Mouse (Mus musculus) cerebellum, adult 2 months (tissue): Measurements from ENCODE around the gene Gga3. TPM values are rescaled to one million over a fixed set of nuclear protein-coding genes. Genes with fewer than 3 reads are reported as not detected.

Source experiments
- DNase-seq, 2 experiments: peaks; one replicate each; pipeline ENCODE4 v3.0.0; 2021
- H3K27ac ChIP-seq: fragments of 200-500 bp; 2 replicates; pipeline ENCODE4 v1.5.1; 2012; ENCODE audit warnings: low read length, control low read depth, inconsistent platforms; ENCODE audit not compliant: insufficient read depth
- H3K27me3 ChIP-seq: fragments of 200-500 bp; 2 replicates; pipeline ENCODE4 v1.6.1; 2012; ENCODE audit warnings: inconsistent platforms, mild to moderate bottlenecking, low read length, moderate library complexity; ENCODE audit not compliant: control insufficient read depth, insufficient read depth
- H3K4me1 ChIP-seq: fragments of 200-500 bp; 2 replicates; pipeline ENCODE4 v1.6.1; 2011; ENCODE audit warnings: low read length; ENCODE audit not compliant: control insufficient read depth, insufficient read depth
- H3K4me3 ChIP-seq: fragments of 200-500 bp; replicated peaks from 2 replicates; pipeline ENCODE3; 2011; ENCODE audit warnings: mild to moderate bottlenecking, low read depth, low read length, control low read depth; ENCODE audit not compliant: insufficient read depth
- CTCF ChIP-seq: fragments of 200-500 bp; IDR thresholded peaks from 2 replicates; pipeline ENCODE4 v1.5.1; 2011; ENCODE audit warnings: low read depth, mild to moderate bottlenecking, control low read depth, low read length, moderate library complexity, borderline replicate concordance; ENCODE audit not compliant: insufficient read depth
- POLR2A ChIP-seq: fragments of 200-500 bp; IDR thresholded peaks from 2 replicates; pipeline ENCODE4 v1.6.1; 2011; ENCODE audit warnings: low read length, control low read depth, borderline replicate concordance; ENCODE audit not compliant: insufficient read depth
- WGBS: fragments of 180-500 bp; shearing (Covaris S2); methylation state at CpG from one replicate; pipeline ENCODE4 v1.1.7; 2018; 5-methylcytosine and 5-hydroxymethylcytosine counted together
- polyA plus RNA-seq: library from polyadenylated mRNA; depleted of rRNA; stranded (reverse); fragments of >200 nt; gene quantifications from 2 replicates; pipeline ENCODE4 v1.2.3, GENCODE M21; 2012

The Gga3 gene
- polyA plus RNA-seq, 1 experiment: 64.2 TPM

DNA sequence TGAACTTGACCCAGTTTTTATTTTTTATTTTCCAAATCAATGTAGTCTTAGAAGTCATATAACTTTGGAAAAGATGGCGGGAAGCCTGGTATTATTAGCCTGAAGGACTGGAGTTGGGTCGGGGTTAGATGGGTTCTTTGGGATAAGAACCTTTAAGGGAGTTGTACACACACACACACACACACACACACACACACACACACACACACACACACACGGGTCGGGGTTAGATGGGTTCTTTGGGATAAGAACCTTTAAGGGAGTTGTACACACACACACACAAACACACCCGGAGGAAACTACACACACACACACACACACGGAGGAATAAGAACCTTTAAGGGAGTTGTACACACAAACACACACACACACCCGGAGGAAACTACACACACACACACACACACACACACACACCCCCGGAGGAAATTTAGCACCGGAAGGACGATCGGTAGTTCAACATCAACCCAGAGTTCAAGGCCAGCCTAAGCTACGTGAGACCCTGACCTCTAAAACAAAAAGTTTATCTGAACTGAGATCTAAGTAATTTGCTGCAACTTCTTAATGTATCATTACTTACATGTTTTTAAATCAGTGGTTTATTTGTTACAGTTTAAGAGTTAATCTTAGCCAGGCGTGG is 24.7 kb upstream of the Gga3 start:
- 48% methylated on average over 13 of the region's 13 CpGs for WGBS
- Histone ChIP-seq H3K4me1 (no peaks in the 10 kb centered on the region; the same call in 1 of the 2 replicates), H3K27me3 (no peaks in the 10 kb centered on the region), H3K4me3 (peak overlapping the region; percentile 25), H3K27ac (no peak overlapping the region)
- DNase-seq: no peak
- no peak for TF ChIP-seq CTCF
- no peak for TF ChIP-seq POLR2A

DNA sequence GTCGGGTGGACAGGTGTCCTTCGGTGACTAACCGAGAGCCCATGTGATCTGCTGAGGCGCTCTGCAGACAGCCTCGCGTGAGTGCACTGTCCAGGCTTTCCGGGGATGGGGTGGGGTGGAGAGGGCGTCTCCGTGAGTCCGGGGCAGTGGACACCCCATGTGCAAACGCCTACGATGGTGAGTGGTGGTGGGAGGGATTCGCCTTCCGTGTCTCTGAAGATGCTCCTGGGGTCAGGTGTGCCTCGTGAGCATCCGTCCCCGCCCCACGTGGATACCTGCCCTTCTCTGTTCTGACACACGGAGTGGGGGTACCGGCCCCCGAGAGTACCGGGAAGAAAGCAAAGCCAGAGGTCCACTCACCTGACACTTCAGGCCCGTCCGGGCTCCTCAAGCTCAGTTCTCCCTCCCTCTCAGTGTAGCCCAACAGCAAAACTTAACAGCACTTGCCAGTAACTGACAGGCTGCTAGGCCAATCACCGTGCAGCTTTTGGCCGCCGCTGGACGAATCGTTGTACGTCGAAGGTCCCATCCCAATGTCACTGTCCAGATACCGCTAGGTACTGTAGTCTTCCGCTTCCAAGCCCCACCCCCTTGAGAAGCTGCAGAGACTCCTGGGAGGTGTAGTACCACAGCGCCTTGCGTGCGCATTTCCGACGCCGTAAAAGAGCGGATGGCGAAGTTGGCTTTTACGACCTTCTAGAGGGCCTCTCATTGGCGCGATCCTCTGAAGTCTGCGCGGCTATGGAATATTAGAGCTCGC is 24.0 kb upstream of the Gga3 start, which contains the start of gene Slc25a19:
Gene Slc25a19, minus strand, starts transcription at position 591 of the 760 bp plus-strand sequence.
- H3K27ac ChIP-seq: peak within 1 kb of the TSS; percentile 9; the same call in 1 of the 2 replicates
- 1% methylated on average over 47 of the region's 47 CpGs for WGBS
- no peaks in the 10 kb centered on the region for H3K27me3 ChIP-seq
- peak within 1 kb of the TSS; percentile 80 for H3K4me3 ChIP-seq
- no peaks in the 10 kb centered on the region; the same call in 1 of the 2 replicates for H3K4me1 ChIP-seq
- TF ChIP-seq POLR2A (peak; percentile 82), CTCF (no peak)
- DNase-seq: peak; percentile 99 to 100

DNA sequence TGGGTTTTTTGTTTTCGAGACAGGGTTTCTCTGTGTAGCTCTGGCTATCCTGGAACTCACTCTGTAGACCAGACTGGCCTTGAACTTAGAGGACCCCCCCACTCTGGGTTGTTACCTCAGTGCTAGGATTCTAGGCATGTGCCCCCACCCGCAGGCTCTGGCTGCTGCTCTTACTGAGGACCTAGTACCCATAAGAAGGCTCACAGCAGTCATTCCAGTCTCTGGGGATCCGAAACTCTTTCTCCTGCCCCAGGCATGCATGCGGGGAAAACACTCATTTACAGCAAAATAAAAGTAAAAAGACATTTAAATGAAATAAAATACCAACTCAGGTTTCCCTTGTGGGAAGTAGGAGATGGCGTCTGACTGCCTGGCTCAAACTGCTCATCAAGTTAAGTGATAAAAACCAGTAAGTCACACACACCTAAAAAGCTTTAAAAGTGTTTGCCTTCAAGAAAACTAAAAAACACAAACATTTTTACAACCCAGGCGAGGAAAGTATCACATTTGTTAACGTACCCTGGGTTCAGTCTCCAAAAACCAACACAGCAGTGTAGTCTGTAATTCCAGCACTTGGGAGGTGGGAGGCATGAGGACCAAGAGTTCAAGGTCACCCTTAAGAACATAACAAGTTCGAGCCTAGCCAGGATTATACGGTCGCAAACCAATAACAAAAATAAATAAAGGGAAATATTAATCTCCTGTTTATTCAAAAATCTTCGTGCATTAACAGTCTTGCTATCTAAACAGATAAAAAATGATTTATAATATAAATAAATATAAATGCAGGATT is 23.2 kb upstream of the Gga3 start:
- WGBS: 52% methylated on average over 11 of the region's 11 CpGs
- TF ChIP-seq CTCF: no peak
- TF ChIP-seq POLR2A: no peak
- peak overlapping the region; percentile 80 for H3K4me3 ChIP-seq
- no peak for DNase-seq
- H3K27me3 ChIP-seq: no peaks in the 10 kb centered on the region
- no peaks in the 10 kb centered on the region; the same call in 1 of the 2 replicates for H3K4me1 ChIP-seq
- no peak overlapping the region for H3K27ac ChIP-seq

- no peak for TF ChIP-seq CTCF
- TF ChIP-seq POLR2A: no peak
- H3K4me1 ChIP-seq: no peaks in the 10 kb centered on the region; the same call in 1 of the 2 replicates
- no peak overlapping the region for H3K4me3 ChIP-seq
- H3K27me3 ChIP-seq: no peaks in the 10 kb centered on the region
- no peak for DNase-seq
- no peak overlapping the region for H3K27ac ChIP-seq
- WGBS: 59% methylated on average over 9 of the region's 9 CpGs
Measured at GRCm38 (mm10) chr11:115625877-115626276, 22.0 kb upstream of the Gga3 start.

- no peaks in the 10 kb centered on the region for H3K27me3 ChIP-seq
- TF ChIP-seq POLR2A (no peak), CTCF (peak; percentile 51; the same call in 1 of the 2 replicates)
- 60% methylated on average over 9 of the region's 9 CpGs for WGBS
- no peaks in the 10 kb centered on the region; the same call in 1 of the 2 replicates for H3K4me1 ChIP-seq
- H3K4me3 ChIP-seq: no peak overlapping the region
- DNase-seq: no peak
- no peak overlapping the region for H3K27ac ChIP-seq
Measured at GRCm38 (mm10) chr11:115623487-115624070, 19.7 kb upstream of the Gga3 start.

- 95% methylated on average over 7 of the region's 7 CpGs for WGBS
Measured at GRCm38 (mm10) chr11:115619949-115620348, 16.1 kb upstream of the Gga3 start.

DNA sequence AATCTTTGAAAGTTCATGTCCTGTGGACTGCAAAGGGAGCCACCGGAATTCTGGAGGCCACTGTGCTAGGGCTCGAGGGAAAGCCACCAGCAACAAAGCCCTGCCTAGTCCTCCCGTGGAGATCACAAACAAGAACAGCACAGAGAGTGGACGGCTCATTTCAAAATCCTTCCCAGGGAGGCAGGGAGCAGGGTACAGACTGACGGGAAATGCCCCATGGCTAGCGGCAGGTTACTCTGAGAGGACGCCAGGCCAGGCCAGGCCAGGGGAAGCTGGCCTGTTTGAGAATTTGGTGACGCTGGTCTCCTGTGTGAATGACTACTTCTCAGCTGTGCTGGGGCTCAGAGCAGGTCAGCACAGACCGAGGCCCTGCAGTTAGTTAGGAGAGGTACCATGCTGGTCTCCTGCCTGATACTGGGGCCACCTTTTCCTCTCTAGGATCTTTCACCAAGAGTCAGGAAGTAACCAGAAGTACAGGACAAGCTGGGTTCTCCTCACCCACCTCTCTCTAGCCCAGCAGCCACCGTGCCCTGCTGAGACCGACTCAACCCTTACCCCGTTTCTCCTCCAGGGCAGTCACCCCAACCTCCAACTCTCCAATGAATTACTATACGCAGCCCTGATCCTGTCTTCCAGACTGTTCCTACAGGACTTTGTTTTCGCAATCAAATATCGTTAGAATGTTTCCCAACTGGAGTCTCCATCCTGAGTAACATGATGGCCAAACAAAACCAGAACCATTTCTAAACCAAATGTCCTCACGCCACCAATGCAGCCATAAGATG is 15.1 kb upstream of the Gga3 start:
- WGBS: 80% methylated on average over 16 of the region's 16 CpGs
- Histone ChIP-seq H3K27ac (no peak overlapping the region), H3K4me1 (no peaks in the 10 kb centered on the region)

More at GRCm38 (mm10) chr11:115619949-115620348, 16.1 kb upstream of the Gga3 start:
- H3K27me3 ChIP-seq: no peaks in the 10 kb centered on the region
- H3K27ac ChIP-seq: no peak overlapping the region
- H3K4me3 ChIP-seq: no peak overlapping the region
- DNase-seq: no peak
- TF ChIP-seq POLR2A (no peak), CTCF (no peak)
- H3K4me1 ChIP-seq: no peaks in the 10 kb centered on the region

More for the DNA sequence above, 15.1 kb upstream of the Gga3 start:
- no peaks in the 10 kb centered on the region for H3K27me3 ChIP-seq
- no peak overlapping the region for H3K4me3 ChIP-seq
- TF ChIP-seq CTCF (no peak), POLR2A (no peak)
- no peak for DNase-seq
